In genomic region chr11:115483726-115484125, GRCm38 (mm10) we compare ENCODE assay signal across 10 mouse cellular contexts. TPM values are rescaled to one million over a fixed set of nuclear protein-coding genes. Genes with fewer than 3 reads are reported as not detected.
A peak's percentile ranks its signal among the peaks of the same experiment; 100 is the strongest.
DNase-seq lines count a peak whose midpoint lies in the region; TF ChIP-seq lines count a peak whose summit lies in the region.
"Had no signal": no experiment of that assay in that cellular context is flagged by ENCODE, and none has a peak within 500 bp of the region (broad histone marks: within the 10 kb centered on the region; RNA-seq: fewer than 3 reads in every experiment).

No protein-coding gene starts in this region.

- no peaks in the 10 kb centered on the region for H3K36me3 ChIP-seq in heart, adult 2 months (ENCODE audit: control insufficient read depth, insufficient read depth, low read length)
- H3K36me3 ChIP-seq in heart, embryonic 10.5 days, result peaks cover 19% of the 10 kb centered on the region
- no peaks in the 10 kb centered on the region for H3K36me3 ChIP-seq in splenic B cell, adult 2 months (ENCODE audit: control insufficient read depth, insufficient read depth, low read length, poor library complexity, severe bottlenecking)

- no peaks in the 10 kb centered on the region for H3K79me2 ChIP-seq in heart, adult 2 months (replicated peaks; ENCODE audit: control insufficient read depth, insufficient read depth, low read length)

- no peaks in the 10 kb centered on the region for H3K4me1 ChIP-seq in heart, adult 2 months (ENCODE audit: control insufficient read depth, insufficient read depth, low read length)
- H3K4me1 ChIP-seq in heart, embryonic 10.5 days, result peaks cover 20% of the 10 kb centered on the region

- intact Hi-C loops in heart, adult 2 months (cut with DNase I), result loop anchor here (5.0 kb wide), 1 partner anchor 234 kb away; no protein-coding TSS in a partner anchor
- intact Hi-C loops in left cerebral cortex, postnatal 10 days (cut with DNase I), result no loop called here

- no peak overlapping the region for H3K27ac ChIP-seq in heart, adult 2 months
- H3K27ac ChIP-seq in heart, embryonic 10.5 days, result no peak overlapping the region
- H3K27ac ChIP-seq: embryonic facial prominence, embryonic 13.5 days had no signal

- no peaks in the 10 kb centered on the region for H3K9me3 ChIP-seq in heart, embryonic 10.5 days
- H3K9me3 ChIP-seq: embryonic facial prominence, embryonic 13.5 days had no signal

- peak; percentile 68; the same call in 1 of the 2 replicates for TF ChIP-seq EP300 in heart, adult 2 months (IDR thresholded peaks at IDR 0.05; ENCODE audit: insufficient read depth, low read depth, low read length)

- TF ChIP-seq CTCF in heart, adult 2 months (IDR thresholded peaks at IDR 0.05), result no peak; the same call in 1 of the 2 replicates

- 19% methylated on average over 6 of the region's 6 CpGs for WGBS in heart, adult 2 months
- 19% methylated on average over 6 of the region's 6 CpGs for WGBS in heart, embryonic 10.5 days

- H3K9ac ChIP-seq in heart, adult 2 months (ENCODE audit: low read depth, low read length), result no peak overlapping the region
- H3K9ac ChIP-seq: embryonic facial prominence, embryonic 13.5 days had no signal

- no peak for TF ChIP-seq POLR2A in heart, adult 2 months (IDR thresholded peaks at IDR 0.05; ENCODE audit: insufficient read depth, low read depth, low read length)

- H3K4me3 ChIP-seq in heart, adult 2 months, result no peak overlapping the region
- no peak overlapping the region for H3K4me3 ChIP-seq in heart, embryonic 10.5 days
- H3K4me3 ChIP-seq: embryonic facial prominence, embryonic 13.5 days; myocyte had no signal

- peak; percentile 68 to 85 for DNase-seq in heart, adult 2 months
- DNase-seq in heart, embryonic 10.5 days (ENCODE audit: low spot score), result no peak
- peak; percentile 80 to 85 for DNase-seq in adrenal gland, adult 18-20 months (ENCODE audit: low spot score in 2 of 2)
- DNase-seq in embryo, embryonic 10 days (ENCODE audit: low spot score), result peak; percentile 89
- DNase-seq in heart, postnatal 4 days, result peak; percentile 81
- DNase-seq in left cerebral cortex, postnatal 10 days (ENCODE audit: extremely low spot score in 1 of 2, low spot score in 2 of 2), result peak; percentile 70 to 74
- DNase-seq in monocyte, adult 2 months (ENCODE audit: low read depth in 1 of 2, low spot score in 2 of 2), result peak; percentile 48 to 71
- peak; percentile 86 for DNase-seq in splenic B cell, adult 2 months (ENCODE audit: low read depth, low spot score)

- H3K27me3 ChIP-seq in heart, adult 2 months (ENCODE audit: control insufficient read depth, insufficient read depth, low read length), result no peaks in the 10 kb centered on the region
- no peaks in the 10 kb centered on the region for H3K27me3 ChIP-seq in heart, embryonic 10.5 days (ENCODE audit: insufficient read depth, poor library complexity, severe bottlenecking)
- H3K27me3 ChIP-seq in splenic B cell, adult 2 months (ENCODE audit: control insufficient read depth, insufficient read depth, low read length, poor library complexity, severe bottlenecking), result no peaks in the 10 kb centered on the region
- H3K27me3 ChIP-seq: embryonic facial prominence, embryonic 13.5 days had no signal

RNA-seq across cellular contexts. Expression of gene Nt5c, which starts 7.9 kb away (rescaled TPM):
- 10 to 100 TPM; 10.9 to 12.9 TPM for total RNA-seq in heart, adult 2 months (2021)
- 11.7 and 12.4 TPM in 2 replicates for polyA plus RNA-seq in heart, adult 2 months (2012; rRNA removed)
- 79.3 and 95.0 TPM in 2 replicates for polyA plus RNA-seq in heart, embryonic 10.5 days (2016; fragmentation: Nextera tagmentation; extraction: Ambion mirVana)
- total RNA-seq in adrenal gland, adult 18-20 months (2021), result 100 to 1,000 TPM in 1 of 2 experiments, 10 to 100 TPM in 1; 68.7 to 154 TPM
- 10 to 100 TPM; 27.3 to 27.4 TPM for total RNA-seq in heart, postnatal 4 days (2021)
- total RNA-seq in left cerebral cortex, postnatal 10 days (2021), result 10 to 100 TPM; 78.6 to 80.8 TPM

RNA-seq across cellular contexts. Expression of gene Armc7, which starts 8.3 kb away (rescaled TPM):
- 1 to 10 TPM; 1.9 to 2.7 TPM for total RNA-seq in heart, adult 2 months (2021)
- polyA plus RNA-seq in heart, adult 2 months (2012; rRNA removed), result 2.3 and 3.3 TPM in 2 replicates
- polyA plus RNA-seq in heart, embryonic 10.5 days (2016; fragmentation: Nextera tagmentation; extraction: Ambion mirVana), result 5.4 and 7.6 TPM in 2 replicates
- total RNA-seq in adrenal gland, adult 18-20 months (2021), result 10 to 100 TPM in 1 of 2 experiments, 1 to 10 TPM in 1; 7.9 to 11.1 TPM
- 1 to 10 TPM; 3.1 to 4.3 TPM for total RNA-seq in heart, postnatal 4 days (2021)
- 1 to 10 TPM; 9.0 to 9.2 TPM for total RNA-seq in left cerebral cortex, postnatal 10 days (2021)

RNA-seq across cellular contexts. Expression of gene Slc16a5, which starts 21.5 kb away (rescaled TPM):
- total RNA-seq in heart, adult 2 months (2021), result not detected
- 0.06 and 0.18 TPM in 2 replicates for polyA plus RNA-seq in heart, adult 2 months (2012; rRNA removed)
- polyA plus RNA-seq in heart, embryonic 10.5 days (2016; fragmentation: Nextera tagmentation; extraction: Ambion mirVana), result 0.33 and 0.36 TPM in 2 replicates
- not detected for total RNA-seq in adrenal gland, adult 18-20 months (2021)
- under 1 TPM in 1 of 2 experiments, not detected in 1; 0.29 TPM for total RNA-seq in heart, postnatal 4 days (2021)
- total RNA-seq in left cerebral cortex, postnatal 10 days (2021), result not detected

RNA-seq across cellular contexts. Expression of gene Jpt1, which starts 30.5 kb away (rescaled TPM):
- total RNA-seq in heart, adult 2 months (2021), result 100 to 1,000 TPM; 110 TPM
- polyA plus RNA-seq in heart, adult 2 months (2012; rRNA removed), result 116 and 124 TPM in 2 replicates
- polyA plus RNA-seq in heart, embryonic 10.5 days (2016; fragmentation: Nextera tagmentation; extraction: Ambion mirVana), result 451 and 471 TPM in 2 replicates
- total RNA-seq in adrenal gland, adult 18-20 months (2021), result 10 to 100 TPM; 81.3 to 86.5 TPM
- 100 to 1,000 TPM; 559 to 561 TPM for total RNA-seq in heart, postnatal 4 days (2021)
- 100 to 1,000 TPM; 312 to 341 TPM for total RNA-seq in left cerebral cortex, postnatal 10 days (2021)

RNA-seq across cellular contexts. Expression of gene Trim80, which starts 43.4 kb away (rescaled TPM):
- total RNA-seq in heart, adult 2 months (2021), result under 1 TPM in 1 of 2 experiments, not detected in 1; 0.13 TPM
- polyA plus RNA-seq in heart, adult 2 months (2012; rRNA removed), result 0.33 TPM in 1 of 2 replicates, not detected in the other
- polyA plus RNA-seq in heart, embryonic 10.5 days (2016; fragmentation: Nextera tagmentation; extraction: Ambion mirVana), result 0.19 and 0.23 TPM in 2 replicates
- total RNA-seq in adrenal gland, adult 18-20 months (2021), result under 1 TPM; 0.20 to 0.61 TPM
- total RNA-seq in heart, postnatal 4 days (2021), result not detected
- total RNA-seq in left cerebral cortex, postnatal 10 days (2021), result under 1 TPM in 1 of 2 experiments, not detected in 1; 0.24 TPM
- polyA plus RNA-seq: myocyte had no signal
